Comparison of ENCODE assay signal across 19 mouse cellular contexts in genomic region chr8:83789826-83790225, GRCm38 (mm10).
"Had no signal": no experiment of that assay in that cellular context is flagged by ENCODE, and none has a peak within 500 bp of the region (broad histone marks: within the 10 kb centered on the region; RNA-seq: fewer than 3 reads in every experiment).

No protein-coding gene starts in this region.

- H3K9ac ChIP-seq: lung, embryonic 14.5 days; midbrain, embryonic 12.5 days; neural tube, embryonic 13.5 days; neural tube, embryonic 15.5 days had no signal

- H3K4me2 ChIP-seq: lung, embryonic 14.5 days; midbrain, embryonic 12.5 days; neural tube, embryonic 13.5 days; neural tube, embryonic 15.5 days had no signal

- ATAC-seq: midbrain, embryonic 16.5 days had no signal

- H3K27me3 ChIP-seq: midbrain, embryonic 12.5 days had no signal

- H3K27ac ChIP-seq: midbrain, embryonic 10.5 days; midbrain, embryonic 12.5 days; neural tube, embryonic 13.5 days; neural tube, embryonic 15.5 days had no signal

- H3K9me3 ChIP-seq: midbrain, embryonic 10.5 days; midbrain, embryonic 12.5 days; neural tube, embryonic 13.5 days; neural tube, embryonic 15.5 days had no signal

- H3K4me3 ChIP-seq: midbrain, embryonic 10.5 days; midbrain, embryonic 12.5 days; myocyte; neural tube, embryonic 13.5 days; neural tube, embryonic 15.5 days had no signal

- DNase-seq: lung, adult 18-20 months; lung, embryonic 14.5 days; lung, postnatal 10 days; lung, postnatal 4 days; midbrain, embryonic 14.5 days; retina, postnatal 1 day; right cerebral cortex, adult 18-20 months; right cerebral cortex, postnatal 25 days; right cerebral cortex, postnatal 4 days; spleen, adult 18-20 months; thymus, adult 18-20 months; thymus, postnatal 14 days; thymus, postnatal 4 days had no signal

- H3K36me3 ChIP-seq: midbrain, embryonic 10.5 days; midbrain, embryonic 12.5 days; neural tube, embryonic 13.5 days; neural tube, embryonic 15.5 days had no signal
